Mouse (Mus musculus): ENCODE results near the gene Srgap3.

GRCm38 (mm10) chr6:112924606-112925141 is 22.4 kb downstream of the Srgap3 start:
- TF ChIP-seq CTCF (IDR thresholded peaks at IDR 0.05; ENCODE audit: low read depth), result no peak
- no peak for TF ChIP-seq EP300 (IDR thresholded peaks at IDR 0.05; ENCODE audit: low read depth)
